Mouse (Mus musculus) kidney, adult 9 months (tissue): Measurements from ENCODE around the gene 2010106E10Rik.

Source experiments
- DNase-seq: peaks from one replicate; pipeline ENCODE4 v3.0.0; 2022

The 2010106E10Rik gene

DNA sequence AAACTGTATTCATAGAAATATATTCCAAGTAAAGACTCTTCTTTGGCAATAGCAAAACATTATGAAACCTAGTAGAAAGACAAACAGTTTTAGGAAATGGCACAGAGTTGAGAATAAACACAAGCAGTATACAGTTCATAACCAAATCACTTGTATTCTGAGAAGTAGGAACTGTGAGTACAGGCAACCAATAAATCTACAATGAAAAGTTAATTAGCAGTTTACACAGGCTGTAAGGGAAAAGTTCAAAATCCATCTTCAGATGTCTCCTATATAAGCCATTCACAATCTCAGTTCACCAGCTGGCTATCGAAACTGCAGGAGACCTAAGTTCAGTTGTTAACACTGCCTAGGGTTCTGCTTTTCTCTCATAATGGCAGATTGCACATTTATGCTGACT lies at the start of gene 2010106E10Rik:
Gene 2010106E10Rik, plus strand, starts transcription at position 301 of the 400 bp plus-strand sequence.
- no peak for DNase-seq

DNA sequence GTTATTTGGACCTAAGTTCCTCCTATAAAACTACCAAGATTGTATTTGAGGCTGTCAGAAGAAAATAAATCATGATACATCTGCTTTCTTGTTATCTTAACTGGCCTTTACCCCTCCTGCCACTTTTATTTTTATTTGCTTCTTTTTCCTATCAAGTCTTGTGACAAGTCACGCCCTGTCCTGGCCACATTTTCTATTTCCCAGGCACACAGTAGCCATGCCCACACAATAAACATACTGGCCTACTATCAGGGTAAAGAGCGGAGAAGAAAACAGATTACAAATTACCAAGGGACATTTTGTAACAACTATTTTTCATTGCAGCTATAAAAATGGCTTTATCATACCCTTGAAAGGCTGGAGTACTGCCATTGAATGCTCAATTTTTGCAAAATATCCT lies 10.6 kb downstream of the 2010106E10Rik start:
- DNase-seq: no peak

DNA sequence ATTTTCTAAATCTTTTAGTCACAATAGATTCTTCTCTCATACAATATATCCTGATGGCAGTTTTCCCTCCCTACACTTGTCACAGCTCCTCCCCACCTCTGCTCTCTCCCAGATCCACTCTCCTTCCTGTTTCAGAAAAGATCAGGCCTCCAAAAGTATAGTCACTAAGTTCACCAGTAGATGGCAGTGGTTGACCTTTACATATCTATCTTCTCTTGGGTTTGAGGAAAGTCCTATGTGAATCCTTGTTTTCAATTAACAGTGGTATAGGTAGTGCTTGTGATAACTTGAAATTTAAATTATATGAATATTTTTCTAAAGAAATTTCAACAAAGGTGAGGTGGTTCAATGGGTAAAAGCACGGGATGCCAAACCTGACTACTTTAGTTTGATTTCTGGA lies 29.7 kb downstream of the 2010106E10Rik start:
- DNase-seq: peak; percentile 31

DNA sequence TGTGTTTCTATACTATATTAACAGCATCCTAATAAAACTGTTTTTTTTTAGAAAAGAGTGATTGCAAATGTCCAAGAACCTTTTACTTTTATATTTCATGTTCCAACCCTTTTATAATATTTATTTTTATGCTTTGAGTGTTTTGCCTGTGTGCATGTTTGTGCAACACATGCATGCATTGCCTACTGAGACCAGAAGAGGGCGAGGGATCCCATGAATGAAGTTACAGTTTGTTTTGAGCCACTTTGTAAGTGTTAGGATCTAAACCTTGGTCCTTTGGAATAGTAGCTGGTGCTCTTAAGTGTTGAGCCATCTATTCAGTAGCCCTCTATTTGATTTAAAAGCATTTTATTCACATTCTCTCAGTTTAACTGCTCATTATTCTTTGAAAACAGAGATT lies 48.0 kb downstream of the 2010106E10Rik start:
- no peak for DNase-seq

DNA sequence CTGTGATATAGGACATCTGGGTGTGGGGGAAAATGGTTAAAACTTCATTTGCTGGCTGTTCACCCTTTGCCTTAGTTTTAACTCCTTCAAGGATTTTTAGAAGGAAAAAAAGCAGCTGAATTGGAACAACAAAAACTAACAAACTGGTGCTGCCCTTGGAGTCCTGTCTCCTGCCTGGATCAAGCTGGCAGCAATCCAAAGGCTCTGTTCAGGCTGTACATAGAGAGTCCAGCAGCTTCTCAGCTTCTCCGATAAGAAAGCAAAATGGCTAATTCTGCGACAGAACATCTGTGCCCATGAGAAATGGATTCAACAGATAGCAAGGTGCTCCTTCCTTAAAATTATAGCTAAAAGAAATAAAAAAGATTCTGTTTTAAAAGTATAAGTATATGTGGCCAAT lies 72.6 kb downstream of the 2010106E10Rik start:
- DNase-seq: no peak

DNA sequence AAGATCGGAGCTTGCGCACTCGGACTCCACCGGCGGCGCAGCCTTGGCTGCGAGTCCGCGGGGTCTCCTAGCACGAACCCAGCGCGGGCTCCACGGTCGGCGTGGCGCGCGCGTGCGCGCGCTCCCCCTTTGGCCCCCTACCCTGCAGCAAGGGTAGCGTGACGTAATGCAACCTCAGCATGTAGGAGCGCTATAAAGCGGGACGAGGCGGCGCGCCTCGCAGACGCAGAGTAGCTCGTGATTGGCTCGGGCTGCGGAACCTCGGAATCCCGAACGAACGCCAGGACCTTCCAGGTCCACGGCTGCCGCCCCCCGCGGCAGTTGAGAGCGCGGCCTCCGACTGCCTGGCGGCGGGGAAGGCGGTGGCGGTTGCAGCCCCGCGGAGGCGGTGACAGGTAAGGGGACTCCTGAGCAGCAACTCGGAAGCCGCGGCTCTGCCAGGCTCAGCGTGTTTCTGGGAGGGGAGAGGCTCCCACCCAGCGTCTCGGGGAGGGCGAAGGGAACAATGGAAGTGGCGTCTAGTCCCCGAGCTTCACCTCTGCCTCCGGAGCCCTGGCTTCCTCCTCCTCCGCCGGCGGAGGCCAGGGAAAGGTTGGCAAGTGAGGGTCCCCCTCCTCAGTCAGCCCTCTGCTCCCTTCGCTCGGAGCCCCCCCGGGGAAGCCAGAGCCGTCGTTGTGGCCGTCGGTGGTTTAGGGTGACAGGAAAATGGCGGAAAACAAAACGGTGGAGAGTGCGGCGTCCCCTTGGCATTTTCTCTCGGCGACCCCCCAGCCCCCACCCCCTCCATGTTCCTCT lies 105.6 kb downstream of the 2010106E10Rik start, which contains the start of gene Zfp711:
Gene Zfp711, plus strand, starts transcription at position 16 of the 795 bp plus-strand sequence.
- DNase-seq: peak; percentile 22

DNA sequence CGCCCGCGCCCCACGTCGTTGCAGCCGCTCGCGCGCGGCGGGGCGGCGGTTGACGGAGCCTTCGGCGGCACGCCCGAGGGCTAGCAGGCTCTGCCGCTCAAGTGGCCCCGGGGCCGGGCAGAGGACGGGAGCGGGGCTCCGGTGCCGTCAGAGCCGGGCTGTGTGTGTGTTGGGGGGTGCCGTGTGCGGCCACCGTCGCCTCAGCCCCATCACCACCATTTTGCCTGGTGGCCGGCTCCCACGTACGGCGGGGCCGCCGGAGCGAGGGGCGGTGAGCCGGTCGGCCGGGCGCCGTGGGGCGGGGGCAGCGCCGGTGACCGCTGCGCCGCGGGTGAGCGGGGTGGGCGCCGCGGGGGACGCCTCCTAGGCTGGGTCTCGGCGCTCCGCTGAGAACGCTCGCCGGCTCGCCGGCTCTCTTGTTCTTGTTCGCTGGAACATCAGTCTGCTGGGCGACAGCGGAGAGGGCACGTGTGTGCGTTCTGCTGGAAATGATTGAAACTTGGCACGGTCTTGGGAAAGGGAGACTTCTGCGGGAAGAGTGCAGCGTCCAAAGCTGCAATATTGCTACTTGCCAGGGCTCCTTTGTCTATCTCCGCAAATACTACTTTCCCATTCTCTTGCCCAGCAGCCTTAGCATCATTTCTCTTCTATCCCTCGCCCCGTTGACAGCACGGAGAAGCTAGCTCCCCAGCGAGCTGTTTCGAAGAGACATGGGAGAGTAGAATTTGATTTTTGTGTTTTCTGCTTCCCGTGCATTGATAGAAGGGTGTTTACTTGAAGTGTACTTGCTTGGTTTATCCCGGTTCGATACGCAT lies 106.4 kb downstream of the 2010106E10Rik start:
- peak; percentile 9 for DNase-seq
